Mouse (Mus musculus): Measurements from ENCODE around the gene Ccdc142.

Ccdc142 gene

DNA sequence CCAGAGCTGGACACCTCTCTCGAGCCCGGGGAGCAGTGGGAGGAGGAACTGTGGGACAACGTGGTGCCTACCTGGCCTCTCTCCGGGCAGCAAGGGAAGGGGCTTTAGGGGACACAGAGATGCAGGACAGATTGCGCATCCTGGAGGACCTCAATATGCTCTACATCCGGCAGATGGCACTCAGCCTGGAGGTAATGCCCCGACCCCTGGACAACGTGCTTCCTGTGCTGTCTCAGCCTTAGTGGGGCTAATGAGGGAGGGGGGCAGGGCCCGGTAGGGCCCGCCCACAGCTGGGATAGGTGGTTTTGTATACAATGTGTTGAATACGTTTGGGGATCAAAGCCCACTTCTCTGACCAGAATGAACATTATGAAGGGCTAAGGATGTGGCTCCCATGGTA, 36.7 kb downstream of the Ccdc142 start:
- DNase-seq (ENCODE audit: low read depth, low spot score) = peak; percentile 62

GRCm38 (mm10) chr6:83140044-83140443, 38.6 kb downstream of the Ccdc142 start:
- no peak for DNase-seq (ENCODE audit: low read depth, low spot score)

- DNase-seq (ENCODE audit: low read depth, low spot score) = no peak
Observed at GRCm38 (mm10) chr6:83141636-83142035, 40.2 kb downstream of the Ccdc142 start.

GRCm38 (mm10) chr6:83142211-83142731, 40.9 kb downstream of the Ccdc142 start:
- DNase-seq (ENCODE audit: low read depth, low spot score) = no peak

DNA sequence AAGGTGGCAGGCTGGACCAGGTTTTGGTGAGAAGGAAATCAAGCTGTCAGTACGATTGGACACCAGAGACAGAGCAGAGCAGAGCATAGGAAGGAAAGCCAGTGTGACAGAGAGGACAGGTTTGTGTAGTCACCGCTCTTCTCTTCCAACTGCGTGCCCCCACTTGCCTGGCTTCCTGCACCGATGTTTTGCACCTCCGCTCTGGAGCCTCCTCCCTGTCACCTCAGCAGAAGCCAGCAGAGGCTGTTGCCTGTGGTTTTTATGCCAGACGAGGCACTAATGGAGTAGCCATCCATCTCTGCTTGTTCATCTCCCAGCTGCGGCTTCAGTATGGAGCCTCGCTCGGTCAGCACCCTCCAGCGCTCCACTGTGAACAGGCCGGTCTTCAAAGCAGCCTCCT, 41.5 kb downstream of the Ccdc142 start:
- DNase-seq (ENCODE audit: low read depth, low spot score) = no peak

DNA sequence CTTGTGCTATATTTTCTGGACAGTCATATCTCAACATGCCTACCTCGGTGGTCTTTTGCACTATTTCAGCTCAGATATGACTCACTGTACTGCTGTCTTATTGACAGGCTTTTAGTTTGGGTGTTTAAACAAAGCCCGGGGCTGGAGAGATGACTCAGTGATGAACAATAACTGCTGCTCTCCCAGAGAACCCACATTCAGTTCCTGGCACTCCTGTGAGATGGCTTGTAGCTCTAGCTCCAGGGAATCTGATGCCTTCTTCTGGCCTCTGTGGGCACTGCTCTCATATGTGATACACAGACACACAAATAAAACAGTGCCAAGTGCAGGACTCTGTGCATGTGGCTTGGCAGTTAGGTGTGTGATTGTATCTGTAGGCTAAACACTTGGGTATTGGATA, 43.8 kb downstream of the Ccdc142 start:
- DNase-seq (ENCODE audit: low read depth, low spot score) = no peak

DNA sequence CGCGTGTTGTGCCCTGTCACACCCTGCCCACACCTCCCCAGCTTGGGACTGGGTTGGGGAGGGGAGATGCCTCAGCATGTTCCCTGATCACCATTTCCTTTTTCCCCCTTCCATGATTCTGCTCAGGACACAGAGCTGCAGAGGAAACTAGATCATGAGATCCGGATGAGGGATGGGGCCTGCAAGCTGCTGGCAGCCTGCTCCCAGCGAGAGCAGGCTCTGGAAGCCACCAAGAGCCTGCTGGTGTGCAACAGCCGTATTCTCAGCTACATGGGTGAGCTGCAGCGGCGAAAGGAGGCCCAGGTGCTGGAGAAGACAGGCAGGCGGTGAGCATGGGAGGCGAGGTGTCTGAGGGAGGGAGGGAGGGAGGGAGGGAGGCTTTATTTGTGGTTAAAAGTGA, 44.4 kb downstream of the Ccdc142 start:
- DNase-seq (ENCODE audit: low read depth, low spot score) = no peak

- DNase-seq (ENCODE audit: low read depth, low spot score) = no peak
Observed at GRCm38 (mm10) chr6:83147280-83147679, 45.9 kb downstream of the Ccdc142 start.

- no peak for DNase-seq (ENCODE audit: low read depth, low spot score)
Observed at GRCm38 (mm10) chr6:83151721-83152120, 50.3 kb downstream of the Ccdc142 start.

- DNase-seq (ENCODE audit: low read depth, low spot score) = no peak
Observed at GRCm38 (mm10) chr6:83153038-83153437, 51.6 kb downstream of the Ccdc142 start.

- no peak for DNase-seq (ENCODE audit: low read depth, low spot score)
Observed at GRCm38 (mm10) chr6:83153485-83153884, 52.1 kb downstream of the Ccdc142 start.

GRCm38 (mm10) chr6:83155552-83156238, 54.3 kb downstream of the Ccdc142 start:
- no peak for DNase-seq (ENCODE audit: low read depth, low spot score)

- peak; percentile 88 for DNase-seq (ENCODE audit: low read depth, low spot score)
Observed at GRCm38 (mm10) chr6:83156259-83156684, 54.9 kb downstream of the Ccdc142 start, which contains the start of the genes Wdr54 and 1700003E16Rik. Gene Wdr54 (minus strand): TSS chr6:83156397. Gene 1700003E16Rik (plus strand): TSS chr6:83156404.

Measured in forelimb bud, embryonic 11.5 days (tissue).